Mouse (Mus musculus) kidney, adult 9 months (tissue): ENCODE results near the gene 2510002D24Rik.
"Not testable (repeated sequence)": the region's sequence is repeated elsewhere in the genome, so short reads cannot be mapped to it uniquely, and the experiment has no call there.

Experiments
- DNase-seq: peaks from one replicate; pipeline ENCODE4 v3.0.0; 2022

The 2510002D24Rik gene

GRCm38 (mm10) chr16:18836468-18837208, at the start of gene 2510002D24Rik, which contains the start of gene Gm28539:
Gene 2510002D24Rik (plus strand): TSS chr16:18836578.
Gene Gm28539 (plus strand): TSS chr16:18836584.
- DNase-seq, result peak; percentile 98

DNA sequence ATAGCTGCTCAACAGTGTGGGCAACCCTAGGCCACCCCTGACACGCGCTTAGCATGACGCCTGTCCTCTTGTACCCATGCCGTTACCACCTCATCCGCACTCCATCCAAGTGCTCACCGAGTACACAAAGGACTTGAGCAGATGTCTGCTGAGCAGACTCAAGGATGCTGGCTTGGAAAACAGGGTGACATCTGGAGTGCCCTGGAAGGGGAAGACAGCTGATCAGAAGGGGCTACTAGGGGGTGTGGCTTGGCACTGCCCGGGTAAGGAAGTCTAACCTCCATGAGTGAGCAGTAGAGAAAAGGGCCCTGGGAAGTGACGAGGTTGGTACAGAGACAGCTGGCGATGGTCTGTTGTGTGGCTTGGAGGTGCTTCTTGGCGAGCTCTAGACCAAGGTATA, 49.7 kb upstream of the 2510002D24Rik start:
- DNase-seq, result no peak

- no peak for DNase-seq
Measured at GRCm38 (mm10) chr16:18788627-18789406, 47.6 kb upstream of the 2510002D24Rik start.

DNA sequence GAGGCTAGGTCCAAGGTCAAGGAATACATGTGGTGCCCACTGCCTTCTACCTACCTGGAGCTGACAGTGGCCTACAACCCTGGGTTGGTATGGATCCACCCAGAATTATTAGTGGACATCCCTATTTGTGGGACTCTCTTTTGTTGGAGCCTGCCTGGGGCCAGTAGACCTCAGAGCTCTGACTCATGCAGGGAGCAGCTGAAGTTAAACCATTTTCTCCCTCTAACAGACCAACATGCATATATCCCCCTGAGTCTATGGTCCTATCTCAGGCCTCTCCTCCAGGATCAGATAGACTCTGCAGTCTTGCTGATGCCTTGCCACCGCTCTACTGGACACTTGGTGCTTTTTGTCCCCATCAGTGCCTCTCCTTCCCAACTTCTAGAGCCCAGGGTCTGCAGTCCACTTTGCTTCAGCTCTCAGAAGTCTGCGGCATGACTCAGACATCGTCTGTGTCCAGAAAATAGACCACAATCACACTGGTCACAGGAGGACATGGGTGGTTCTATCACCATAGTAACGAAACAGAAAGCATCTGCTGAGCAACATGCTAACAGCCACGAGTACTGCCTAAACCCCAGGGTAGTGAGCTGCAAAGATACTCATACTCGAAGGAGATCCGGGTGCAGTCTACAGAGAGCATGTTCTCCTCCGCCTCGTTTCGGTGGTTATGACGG, 41.0 kb upstream of the 2510002D24Rik start:
- no peak for DNase-seq

DNA sequence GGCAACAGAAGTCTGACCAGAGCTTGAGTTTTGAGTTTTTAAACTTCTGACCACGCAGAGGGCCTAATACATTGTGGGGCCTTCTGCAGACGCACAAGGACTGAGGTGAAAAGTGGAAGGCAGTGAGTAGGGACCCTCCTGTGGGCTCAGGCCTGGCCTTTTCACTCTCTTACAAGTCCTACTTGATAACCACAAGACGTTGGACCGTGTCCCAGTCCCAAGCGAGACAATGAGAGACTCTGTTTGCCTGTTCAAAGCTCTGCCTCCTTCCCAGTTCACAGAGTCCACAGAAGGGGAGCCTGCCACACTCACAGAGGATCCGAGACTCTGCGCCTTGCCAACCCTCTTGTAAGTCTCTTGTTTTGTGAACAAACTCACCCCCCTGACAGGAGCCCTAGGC, 39.7 kb upstream of the 2510002D24Rik start:
- no peak for DNase-seq

- DNase-seq, result no peak
Measured at GRCm38 (mm10) chr16:18798151-18798550, 38.2 kb upstream of the 2510002D24Rik start.

- DNase-seq, result peak; percentile 69
Measured at GRCm38 (mm10) chr16:18798841-18799240, 37.5 kb upstream of the 2510002D24Rik start.

DNA sequence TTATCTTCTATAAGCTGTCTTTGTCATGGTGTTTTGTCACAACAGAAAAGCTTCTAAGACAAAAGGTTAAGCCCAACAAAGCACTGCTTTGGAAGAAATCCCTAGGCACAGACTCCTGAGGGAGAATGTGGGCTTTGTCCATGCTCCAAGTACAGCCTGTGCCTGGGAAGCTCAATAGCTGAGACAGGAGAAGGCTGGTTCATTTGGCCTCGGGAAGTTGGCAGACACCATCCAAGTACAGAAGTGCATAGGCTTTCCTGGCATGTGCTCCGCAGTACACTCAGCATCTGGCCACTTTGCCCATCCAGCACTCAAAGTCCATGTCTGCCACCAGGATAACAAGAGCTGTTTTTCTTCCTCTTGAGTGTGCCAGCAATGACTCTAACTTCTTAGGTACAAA, 30.6 kb upstream of the 2510002D24Rik start:
- peak; percentile 47 for DNase-seq

DNA sequence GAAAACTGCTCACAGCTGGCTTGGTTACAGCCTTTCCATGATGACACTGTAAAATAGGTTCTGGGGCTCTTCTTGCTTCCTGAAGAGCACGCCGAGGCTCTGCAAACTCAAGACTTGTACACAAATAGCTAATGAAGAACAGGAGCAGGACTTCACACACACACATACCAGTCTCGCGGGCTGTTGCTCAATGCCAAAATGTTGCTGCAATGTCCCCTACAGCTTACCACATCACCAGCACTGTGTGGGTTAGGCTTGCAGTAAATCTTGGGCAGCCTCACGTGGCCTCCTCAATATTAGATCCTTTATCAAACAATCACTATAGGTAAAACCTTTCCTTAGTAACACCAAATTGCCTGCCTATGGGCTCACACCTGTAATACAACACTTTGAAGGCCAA, 27.4 kb upstream of the 2510002D24Rik start:
- DNase-seq, result no peak

DNA sequence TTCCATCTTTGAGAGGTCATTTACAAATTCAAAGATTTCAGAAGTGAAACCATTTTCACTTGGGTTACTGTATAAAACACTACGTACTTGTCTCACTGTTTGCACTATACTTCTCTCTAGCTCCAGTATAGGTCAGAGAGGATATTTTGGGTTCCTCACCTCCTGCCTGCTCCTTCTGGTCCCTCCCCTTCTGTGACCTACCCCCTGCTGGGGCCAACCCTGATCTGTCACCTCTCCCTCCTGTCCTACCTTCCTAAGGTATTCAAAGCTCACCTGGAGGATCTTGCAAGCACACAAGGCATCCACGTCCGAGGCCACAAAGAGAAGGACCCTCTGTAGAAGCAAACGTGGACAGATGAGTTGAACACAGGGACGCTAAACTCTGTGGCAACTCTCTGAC, 25.3 kb upstream of the 2510002D24Rik start:
- DNase-seq, result no peak

GRCm38 (mm10) chr16:18811468-18812384, 24.7 kb upstream of the 2510002D24Rik start, which contains the start of the genes Ufd1 and Cdc45:
Gene Ufd1 (plus strand): TSS chr16:18811779.
Gene Cdc45 (minus strand): TSS chr16:18811987.
- DNase-seq, result peak; percentile 97

DNA sequence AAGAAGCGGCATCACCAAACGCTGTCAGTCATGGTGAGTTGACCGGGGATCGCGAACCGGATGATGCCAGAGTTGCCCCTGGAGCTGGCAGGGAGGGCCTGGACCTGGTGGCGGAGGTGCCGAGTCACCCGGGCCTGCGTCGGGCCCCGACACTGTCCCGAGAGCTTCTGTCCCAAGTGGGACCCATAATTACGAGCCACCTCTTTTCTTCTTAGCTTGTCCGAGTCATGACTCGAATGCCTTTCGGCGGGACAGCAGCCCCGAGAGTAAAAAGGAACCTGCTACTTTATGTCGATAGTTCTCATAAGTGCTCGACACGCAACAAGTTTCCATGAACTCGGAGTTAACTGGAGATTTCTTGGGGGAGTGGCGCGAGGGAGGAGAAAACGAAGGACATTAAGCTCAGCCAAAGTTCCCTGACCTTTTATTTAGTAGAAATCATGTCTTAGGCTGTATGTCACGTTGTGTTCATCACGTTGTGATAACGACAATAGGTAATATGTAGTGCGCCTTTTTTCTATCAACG, 23.9 kb upstream of the 2510002D24Rik start:
- DNase-seq, result no peak

GRCm38 (mm10) chr16:18822356-18822755, 14.0 kb upstream of the 2510002D24Rik start:
- no peak for DNase-seq

GRCm38 (mm10) chr16:18822925-18823324, 13.5 kb upstream of the 2510002D24Rik start:
- DNase-seq, result no peak

GRCm38 (mm10) chr16:18828630-18829029, 7.7 kb upstream of the 2510002D24Rik start:
- DNase-seq, result no peak

- no peak for DNase-seq
Measured at GRCm38 (mm10) chr16:18829102-18829501, 7.3 kb upstream of the 2510002D24Rik start.

GRCm38 (mm10) chr16:18833486-18833885, 2.9 kb upstream of the 2510002D24Rik start:
- no peak for DNase-seq

GRCm38 (mm10) chr16:18836073-18836467, 308 bp upstream of the 2510002D24Rik start:
- no peak for DNase-seq

DNA sequence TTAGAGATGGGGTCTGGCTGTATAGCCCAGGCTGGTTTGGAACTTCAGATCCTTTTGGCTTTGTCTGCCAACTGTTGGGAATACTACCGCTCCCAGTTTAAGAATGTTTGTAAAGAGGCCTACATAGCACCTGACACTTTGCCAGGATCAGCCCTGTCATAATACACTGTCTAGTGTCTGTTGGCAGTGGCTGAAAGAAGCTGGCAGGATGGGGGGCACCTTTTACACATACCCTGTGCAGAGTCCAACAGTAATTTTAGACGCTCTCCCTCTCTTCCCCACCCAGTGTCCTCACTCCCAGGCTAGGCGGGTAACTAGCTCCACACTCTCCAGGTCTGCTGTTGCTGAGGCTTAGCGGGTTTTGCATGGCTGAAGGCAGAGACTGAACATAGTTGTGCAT, 2.0 kb downstream of the 2510002D24Rik start:
- no peak for DNase-seq

- no peak for DNase-seq
Measured at GRCm38 (mm10) chr16:18846301-18846820, 10.0 kb downstream of the 2510002D24Rik start.

GRCm38 (mm10) chr16:18849521-18850190, 13.3 kb downstream of the 2510002D24Rik start:
- not testable (repeated sequence) for DNase-seq
